Mouse (Mus musculus): ENCODE measurements around the gene Rap1gds1.

The Rap1gds1 gene

DNA sequence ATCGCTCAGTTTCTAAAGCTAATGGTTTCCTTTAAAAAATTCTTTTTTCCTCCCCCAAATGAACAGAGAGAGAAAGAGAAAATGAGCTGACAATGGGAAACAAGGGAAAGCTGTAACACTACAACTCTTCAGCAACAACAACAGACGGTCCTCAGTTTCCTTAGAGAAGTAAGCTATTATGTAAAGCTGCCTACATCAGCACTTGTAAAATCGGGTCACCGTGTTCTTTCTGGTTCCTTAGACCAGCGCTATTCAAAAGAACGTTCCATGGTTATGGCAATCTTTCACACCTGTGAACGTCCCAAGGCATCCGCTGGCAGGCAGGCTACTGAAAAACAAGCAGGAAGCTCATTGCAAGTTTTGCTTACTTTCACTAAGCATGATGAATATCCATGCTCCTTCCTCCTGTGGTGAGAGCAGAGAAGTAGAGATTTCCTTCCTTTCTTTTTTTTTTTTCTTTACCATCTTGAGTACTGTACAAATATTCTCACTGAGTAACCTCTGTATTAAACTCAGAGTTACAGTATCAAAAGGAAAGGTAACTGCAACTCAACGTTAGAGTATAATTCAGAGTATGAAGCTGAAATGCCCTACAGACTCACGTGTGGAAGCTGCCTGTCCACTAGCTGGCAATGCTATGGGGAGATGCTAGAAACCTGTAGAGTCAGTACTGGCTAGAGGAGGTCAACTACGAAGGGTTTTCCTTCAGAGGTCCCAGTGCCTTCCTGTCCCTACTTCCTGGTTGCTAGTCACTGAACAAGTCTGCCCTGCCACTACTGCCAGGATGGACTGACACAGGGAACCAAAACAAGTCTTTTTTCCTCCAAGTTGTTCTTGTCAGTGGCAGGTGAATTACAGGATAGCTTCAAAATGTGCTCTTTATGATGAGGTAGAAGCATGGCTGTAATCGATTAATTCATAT is 26.0 kb downstream of the Rap1gds1 start:
- DNase-seq (ENCODE audit: low spot score in 2 of 2) = no peak

DNA sequence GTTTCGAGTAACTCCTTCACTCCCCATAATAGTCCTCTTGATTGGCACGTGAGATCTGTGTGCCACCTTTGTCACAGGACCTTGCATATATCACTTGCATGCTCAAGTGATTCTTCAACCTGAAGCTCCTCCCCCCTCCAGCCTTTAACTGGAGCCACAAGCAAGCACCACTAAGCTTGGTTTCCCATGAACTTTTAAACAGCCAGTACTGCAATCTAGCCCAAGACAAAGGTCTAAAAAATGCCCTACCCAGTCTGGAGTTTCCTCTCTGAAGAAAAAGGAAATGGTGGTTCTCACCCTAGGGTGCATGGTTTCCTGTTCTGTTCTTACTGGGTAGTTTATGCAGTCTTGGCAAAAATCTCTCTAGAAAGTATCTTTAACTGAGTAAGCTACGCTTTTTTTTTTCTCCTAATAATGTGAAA is 32.6 kb downstream of the Rap1gds1 start:
- DNase-seq (ENCODE audit: low spot score in 2 of 2) = no peak

DNA sequence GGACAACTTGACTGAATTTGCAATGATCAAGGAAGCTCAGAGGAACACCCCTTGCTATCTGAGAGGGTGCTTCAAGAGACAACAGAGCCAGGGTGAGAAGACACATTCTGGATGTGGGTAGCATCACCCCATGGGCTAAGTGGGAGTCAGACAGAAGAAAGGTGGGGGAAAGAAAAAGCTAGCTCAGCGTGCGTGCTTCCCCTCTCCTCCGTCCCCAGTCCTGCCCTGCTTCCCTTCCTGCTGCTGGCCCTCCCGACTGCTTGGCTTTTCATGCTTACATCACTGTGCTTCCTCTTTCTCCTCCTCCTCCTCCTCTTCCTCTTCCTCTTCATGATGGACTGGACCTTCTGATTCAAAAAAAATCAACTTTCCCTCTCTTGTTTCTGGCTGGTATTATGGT is 33.1 kb downstream of the Rap1gds1 start:
- no peak for DNase-seq (ENCODE audit: low spot score in 2 of 2)

DNA sequence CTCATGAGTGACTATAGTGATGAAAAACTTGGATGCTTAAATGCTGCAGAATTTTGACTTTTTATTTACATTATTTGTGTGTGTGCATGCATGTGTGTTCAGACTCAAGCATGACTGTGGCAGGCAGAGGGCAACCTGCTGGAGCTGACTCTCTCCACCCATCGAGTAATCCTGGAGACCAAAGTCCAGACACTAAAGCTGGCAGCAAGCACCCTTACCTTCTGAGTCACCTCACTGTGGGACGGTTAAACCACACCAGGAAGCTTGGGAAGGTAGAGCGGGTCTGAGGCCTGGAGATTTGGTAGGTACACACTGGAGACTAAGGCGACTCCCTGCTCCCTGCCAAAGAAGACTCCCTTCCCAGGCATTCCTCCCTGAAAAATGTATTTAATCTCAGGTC is 38.0 kb downstream of the Rap1gds1 start:
- DNase-seq (ENCODE audit: low spot score in 2 of 2) = no peak

DNA sequence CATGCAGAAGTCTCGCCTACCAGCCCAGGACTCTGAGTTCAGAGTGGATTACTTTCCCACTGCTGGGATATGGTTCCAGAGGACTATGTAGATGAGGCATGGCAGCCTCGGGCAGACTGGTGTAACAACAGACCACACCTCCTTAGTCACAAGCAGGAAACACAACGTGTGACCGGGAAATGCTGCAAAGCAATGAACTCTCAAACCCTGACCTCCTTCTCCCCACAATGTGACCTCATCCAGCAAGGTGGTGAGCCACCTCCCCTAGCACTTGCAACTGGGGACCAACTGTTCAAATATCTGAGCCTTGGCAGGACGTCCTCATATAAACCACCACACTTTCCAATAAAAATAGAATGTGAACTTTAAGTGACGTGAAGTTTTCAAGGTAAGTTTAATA is 41.8 kb downstream of the Rap1gds1 start:
- DNase-seq (ENCODE audit: low spot score in 2 of 2) = no peak

DNA sequence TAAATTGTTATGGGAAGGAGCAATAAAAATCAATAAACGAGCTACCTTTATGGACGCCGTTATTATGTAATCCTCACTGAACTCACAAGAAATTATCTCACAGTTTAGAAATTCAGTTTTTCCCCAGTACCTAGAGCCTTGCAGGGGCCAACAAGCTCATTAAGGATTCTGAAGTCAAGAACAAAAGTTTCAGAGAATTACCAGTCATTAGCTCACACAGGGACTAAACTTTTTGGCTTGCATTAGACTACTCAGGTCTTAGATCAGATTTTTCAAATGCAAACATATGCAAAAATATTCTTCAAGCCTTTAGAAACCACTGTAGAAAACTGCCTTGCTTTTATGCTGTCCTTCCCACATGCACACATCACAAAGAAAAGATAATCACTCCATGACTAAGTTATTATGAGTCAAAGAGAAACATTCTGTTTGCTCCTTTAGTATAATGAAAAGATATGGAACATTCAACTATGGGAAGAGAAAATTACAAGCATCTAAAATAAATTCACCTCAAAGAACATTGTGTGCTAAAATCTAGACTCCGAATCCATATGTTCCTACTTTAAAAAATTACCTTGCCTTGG is 44.3 kb downstream of the Rap1gds1 start:
- DNase-seq (ENCODE audit: low spot score in 2 of 2) = no peak

DNA sequence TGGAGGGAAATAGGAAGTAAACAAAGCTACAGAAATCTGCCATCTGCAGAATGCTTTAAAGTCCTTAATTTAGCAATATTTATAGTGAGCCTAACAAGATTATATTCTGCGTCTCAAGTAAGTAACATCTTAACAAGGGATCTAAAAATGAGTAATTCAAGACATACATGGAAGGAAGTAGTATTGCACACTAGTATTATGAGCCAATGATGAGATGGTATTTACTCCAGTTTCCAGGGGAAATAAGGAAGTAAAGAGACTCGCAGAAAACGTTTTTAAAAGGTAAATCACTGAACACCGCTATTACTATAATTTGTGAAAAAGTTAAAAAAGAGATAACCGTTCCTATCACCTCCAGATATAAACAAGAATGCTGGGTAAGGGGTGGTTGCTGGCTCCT is 49.9 kb downstream of the Rap1gds1 start:
- DNase-seq (ENCODE audit: low spot score in 2 of 2) = no peak

DNA sequence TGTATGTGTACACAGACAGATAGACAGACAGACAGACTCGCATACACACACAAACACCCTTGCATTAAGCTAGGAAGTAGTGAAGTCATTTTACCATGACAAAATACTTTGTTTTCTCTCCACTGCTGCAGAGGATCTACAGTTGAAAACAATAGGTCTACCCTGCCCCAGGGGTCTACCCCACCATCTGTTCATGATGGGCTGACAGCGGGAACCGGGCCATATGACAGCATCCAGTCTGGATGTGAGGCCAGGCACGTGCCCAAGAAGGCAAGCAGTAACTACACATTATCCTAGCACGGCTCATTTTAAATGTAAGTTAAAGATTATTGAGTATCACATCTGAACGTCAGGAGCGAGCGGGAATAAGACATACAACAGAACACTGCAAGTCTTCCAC is 51.4 kb downstream of the Rap1gds1 start:
- no peak for DNase-seq (ENCODE audit: low spot score in 2 of 2)

DNA sequence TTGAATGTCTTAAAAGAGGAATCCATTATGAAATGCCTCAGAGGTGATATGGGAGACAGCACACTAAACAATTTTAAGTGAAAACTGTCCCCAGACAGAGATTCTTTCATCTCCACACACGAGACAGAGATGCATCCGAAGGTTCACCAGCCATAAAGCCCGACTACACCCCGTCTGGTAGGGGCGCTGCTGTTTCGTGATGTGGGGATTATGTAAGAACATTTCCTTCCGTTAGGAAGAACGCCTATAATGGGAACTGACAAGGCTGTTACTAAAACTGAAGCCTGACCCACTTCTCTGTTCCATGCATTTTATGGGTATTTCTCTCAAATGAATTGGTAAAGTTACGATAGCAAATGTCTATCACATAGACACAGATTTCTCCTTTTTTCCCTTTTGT is 62.6 kb downstream of the Rap1gds1 start:
- no peak for DNase-seq (ENCODE audit: low spot score in 2 of 2)

DNA sequence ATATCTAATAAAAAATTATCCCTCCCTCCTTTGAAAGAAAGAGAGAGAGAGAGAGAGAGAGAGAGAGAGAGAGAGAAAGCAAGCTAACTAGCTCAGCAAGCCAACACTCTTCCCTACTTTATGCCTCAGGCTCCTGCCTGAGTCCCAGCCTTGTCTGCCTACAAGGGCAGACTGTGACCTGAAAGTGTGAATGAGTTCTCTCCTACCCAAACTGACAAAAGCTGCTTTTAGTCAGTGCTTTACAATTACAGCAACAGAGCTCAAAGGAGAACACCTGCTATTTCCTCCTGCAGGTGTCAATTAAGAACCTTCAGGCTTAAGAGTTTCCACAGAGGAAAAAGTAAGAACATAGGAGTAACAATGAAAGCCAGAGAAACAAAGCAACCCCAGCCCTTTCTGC is 69.3 kb downstream of the Rap1gds1 start:
- no peak for DNase-seq (ENCODE audit: low spot score in 2 of 2)

DNA sequence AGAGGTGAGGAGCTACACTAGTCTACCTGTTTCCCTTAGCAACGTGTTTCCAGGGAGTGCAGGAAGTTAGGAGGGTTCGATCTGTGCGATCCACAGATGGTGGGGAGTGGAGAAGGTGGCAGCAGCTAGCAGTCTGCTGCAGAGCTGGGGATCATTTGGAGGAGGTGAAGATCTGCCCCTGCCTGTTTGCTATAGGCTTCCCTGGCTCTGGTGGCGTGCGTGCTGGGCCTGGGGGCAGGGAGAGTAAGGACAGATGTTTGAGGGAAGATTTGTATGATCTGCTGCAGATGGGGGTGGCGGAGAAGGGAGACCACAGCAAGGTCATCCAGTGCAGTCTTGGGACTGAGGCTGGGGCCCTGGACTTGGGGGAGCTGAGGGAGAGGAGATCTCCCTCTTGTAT is 72.2 kb downstream of the Rap1gds1 start:
- no peak for DNase-seq (ENCODE audit: low spot score in 2 of 2)

DNA sequence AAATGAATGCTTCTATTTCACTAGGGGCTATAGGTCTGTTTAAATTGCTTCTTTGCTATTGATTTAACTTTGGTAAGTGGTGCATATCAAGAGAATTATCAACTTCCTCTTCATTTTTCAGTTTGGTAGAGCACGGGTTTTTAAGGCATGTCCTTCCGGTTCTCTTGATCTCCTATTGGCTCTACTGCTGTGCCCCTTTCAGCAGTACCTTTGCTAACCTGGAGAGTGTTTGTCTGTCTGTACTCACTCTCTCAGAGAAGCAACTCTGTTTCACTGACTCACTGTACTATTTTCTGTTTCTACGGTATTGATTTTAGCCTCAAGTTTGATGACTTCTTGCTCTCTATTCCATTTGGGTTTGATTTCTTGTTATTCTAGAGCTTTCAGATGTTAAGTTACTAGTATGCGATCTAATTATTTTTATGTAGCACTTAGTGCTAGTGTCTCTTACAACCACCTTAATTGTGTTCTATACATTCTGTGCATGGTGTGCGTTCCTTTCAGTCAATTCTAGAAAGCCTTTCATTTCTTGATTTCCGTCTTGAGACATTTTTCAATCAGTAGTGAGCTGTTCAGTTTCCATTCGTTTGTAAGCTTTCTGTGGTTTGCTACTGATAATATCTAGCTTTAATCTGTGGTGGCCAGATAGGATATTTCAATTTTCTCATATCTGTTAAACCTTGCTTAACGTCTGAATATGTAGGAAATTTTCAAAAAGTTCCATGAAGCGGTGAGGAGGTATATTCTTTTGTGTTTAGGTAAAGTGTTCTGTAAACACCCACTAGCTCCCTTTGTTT is 74.7 kb downstream of the Rap1gds1 start:
- no peak for DNase-seq (ENCODE audit: low spot score in 2 of 2)

DNA sequence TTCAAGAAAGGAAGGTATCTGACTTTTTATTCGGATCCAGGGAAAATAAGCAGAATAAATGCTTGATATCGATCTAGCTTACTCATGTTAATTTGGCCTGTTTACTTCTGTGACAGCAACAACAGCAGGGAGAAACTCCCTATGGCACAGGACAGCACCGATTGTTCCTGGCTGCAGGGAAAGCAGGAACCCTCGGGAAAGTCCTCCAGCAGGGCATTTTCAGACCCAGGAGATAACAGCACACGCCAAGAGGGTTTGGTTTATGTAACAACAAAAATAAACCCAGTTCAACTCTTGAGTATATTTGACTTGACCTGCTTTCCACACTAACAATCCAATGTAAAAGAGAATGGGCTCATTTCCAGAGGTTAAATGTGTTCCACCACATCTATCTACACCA is 81.5 kb downstream of the Rap1gds1 start:
- DNase-seq (ENCODE audit: low spot score in 2 of 2) = no peak

DNA sequence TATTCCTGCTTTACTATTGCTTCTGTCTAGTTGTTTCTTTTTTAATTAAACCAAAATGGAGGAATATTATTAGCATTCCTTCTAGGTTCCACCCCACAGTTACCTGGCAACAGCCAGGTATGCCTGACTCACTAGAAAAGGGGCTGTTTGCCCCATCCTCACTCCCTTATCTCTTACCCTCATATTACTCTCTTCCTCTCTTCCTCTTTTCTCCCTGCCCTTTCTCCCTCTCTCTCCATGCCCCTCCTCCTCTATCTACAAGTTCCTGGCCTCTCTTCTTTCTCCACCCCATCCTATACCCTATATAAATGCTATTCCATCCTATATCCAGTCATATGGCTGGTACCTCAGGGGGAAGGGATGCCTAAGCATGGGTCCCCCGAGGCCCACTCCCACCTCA is 83.6 kb downstream of the Rap1gds1 start:
- no peak for DNase-seq (ENCODE audit: low spot score in 2 of 2)

DNA sequence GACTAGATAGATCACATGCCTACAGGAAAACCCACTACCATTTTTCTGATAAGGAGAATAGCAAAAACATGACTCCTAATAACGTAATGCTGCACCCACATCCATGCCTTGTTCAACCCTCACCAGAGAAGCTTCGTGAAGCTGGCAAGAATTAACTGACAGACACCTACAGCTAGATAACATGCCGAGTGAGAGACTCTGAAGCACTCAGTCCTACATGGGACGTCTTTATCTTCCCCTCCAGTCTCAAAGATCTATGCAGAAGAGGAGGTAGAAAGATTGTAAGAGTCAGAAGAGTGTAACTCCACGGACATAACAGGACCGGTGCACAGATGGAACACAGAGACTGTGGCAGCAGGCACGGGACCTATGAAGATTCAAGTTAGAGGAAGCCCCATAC is 85.9 kb downstream of the Rap1gds1 start:
- DNase-seq (ENCODE audit: low spot score in 2 of 2) = no peak

DNA sequence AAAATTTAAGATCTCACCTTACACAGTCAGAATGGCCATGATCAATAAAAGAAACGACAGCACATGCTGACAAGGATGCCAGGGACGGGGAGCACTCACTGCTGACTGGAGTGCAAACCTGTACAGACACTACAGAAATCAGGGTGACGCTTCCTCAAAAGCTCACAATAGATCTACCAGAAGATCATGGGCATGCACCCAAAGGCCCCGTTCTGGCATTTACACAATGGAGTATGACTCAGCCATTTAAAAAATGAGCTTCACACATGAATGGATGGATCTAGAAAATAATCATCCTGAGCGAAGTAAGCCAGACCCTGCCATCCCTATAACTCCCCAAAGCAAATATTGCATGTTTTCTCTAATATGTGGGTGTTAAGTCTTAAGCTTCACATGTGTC is 87.0 kb downstream of the Rap1gds1 start:
- no peak for DNase-seq (ENCODE audit: low spot score in 2 of 2)

DNA sequence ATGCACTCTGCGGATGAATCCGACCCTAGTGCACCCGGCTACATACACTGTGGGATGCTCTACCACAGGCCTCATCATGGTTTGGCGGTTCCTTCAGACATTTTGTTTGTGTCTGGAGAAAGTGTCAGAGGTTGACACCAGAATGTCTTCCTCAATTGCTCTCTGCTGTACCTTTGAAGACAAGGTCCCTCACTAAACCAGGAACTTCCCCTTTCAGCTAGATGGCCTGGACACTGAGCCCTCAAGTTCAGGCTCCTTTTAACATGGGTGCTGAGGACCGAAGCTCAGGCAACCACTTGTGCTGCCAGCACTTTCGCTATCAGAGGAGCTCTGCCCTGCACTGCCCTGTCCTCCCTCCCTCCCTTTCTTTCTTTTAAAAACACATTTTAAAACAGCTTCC is 92.8 kb downstream of the Rap1gds1 start:
- DNase-seq (ENCODE audit: low spot score in 2 of 2) = no peak

DNA sequence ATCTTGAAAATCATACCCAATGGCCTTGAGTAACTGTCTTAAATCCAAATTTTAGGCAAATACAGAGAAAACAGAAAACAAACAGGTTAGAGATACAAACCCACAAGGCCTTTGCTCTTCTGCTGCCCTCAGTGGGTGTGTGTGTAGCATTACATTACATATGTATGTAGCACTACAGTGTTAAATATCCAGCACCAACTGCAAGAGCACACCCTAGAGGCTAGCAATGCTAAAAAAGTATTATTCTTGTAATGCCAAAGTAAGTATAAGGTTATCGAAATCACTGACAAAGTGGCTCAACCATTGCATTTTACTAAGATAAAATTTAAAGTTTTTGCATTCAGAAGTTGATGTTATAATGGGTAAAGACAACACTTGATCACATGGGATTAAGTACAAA is 97.6 kb downstream of the Rap1gds1 start:
- DNase-seq (ENCODE audit: low spot score in 2 of 2) = no peak

DNA sequence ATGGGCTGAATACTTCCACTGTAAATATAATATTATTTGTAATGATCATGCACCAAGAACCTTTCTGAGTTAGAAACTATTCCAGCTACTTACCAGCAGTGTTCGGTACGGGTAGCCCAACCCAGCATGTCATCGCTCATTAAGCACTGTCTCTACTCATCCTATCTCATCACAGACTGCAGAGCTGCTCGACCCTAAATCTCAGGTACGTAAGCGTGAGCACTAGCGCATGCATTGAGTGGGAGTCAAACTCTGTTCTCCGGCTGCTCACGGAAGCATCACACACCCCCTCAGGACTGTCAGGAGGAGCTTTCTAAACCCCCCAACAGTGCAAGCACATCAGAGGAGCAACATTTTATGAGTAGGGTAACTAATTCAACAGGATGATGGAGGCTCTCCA is 107.4 kb downstream of the Rap1gds1 start:
- DNase-seq (ENCODE audit: low spot score in 2 of 2) = no peak

DNA sequence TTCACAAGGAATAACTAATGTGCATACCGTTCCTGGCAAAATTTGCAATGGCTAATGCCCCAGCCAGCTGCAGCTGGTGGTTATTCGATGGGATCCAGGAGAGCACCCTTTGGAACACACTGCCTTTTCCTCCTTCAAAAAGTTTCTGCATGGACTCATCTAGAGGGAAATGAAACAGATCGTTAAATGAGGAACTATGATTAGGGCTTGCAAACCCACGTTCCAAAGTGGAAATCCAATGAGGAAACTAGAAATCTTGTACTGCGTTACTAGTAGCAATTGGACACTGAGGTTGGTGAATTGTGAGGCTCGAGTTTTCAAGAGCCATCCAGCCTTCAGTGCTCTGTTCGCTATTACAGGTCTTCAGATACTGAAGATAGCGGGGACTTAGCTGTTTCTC is 116.5 kb downstream of the Rap1gds1 start:
- no peak for DNase-seq (ENCODE audit: low spot score in 2 of 2)

DNA sequence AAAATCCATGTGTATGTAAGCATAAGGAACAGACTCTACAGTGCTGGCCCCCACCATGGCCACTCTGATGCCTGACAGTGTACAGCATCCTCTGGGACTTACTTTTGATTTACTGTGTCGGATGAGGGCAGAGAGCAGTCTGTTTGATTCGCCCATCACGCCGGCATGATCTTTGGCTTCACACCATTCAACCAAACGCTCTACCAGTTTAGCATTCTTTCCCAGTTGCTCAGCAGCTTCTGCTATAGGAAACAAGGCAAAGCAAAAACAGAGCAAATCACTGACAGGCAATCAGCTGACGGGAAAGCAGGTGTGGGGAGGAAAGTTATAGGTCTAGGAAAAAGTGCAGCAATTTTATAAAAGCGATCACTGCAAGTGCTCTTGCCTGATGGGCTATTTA is 119.8 kb downstream of the Rap1gds1 start:
- DNase-seq (ENCODE audit: low spot score in 2 of 2) = no peak

DNA sequence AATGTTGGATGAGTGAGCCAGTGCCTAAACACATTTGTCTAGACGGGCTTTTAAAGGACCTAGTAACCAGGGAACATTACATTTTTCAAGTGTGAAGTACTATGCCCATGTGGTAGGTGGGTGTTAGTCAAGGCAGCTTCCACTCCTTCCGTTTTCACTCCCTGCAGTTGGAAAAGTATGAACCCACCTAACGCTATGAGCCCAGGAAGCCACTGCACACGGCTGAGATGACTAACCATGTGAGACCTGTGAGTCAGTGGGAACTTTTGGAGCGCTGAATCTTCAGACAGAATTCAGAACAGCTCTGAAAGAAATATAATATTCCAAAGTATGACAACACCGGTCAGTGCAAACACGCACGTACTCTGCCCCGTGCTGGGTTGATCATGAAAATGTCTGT is 125.9 kb downstream of the Rap1gds1 start:
- DNase-seq (ENCODE audit: low spot score in 2 of 2) = no peak

DNA sequence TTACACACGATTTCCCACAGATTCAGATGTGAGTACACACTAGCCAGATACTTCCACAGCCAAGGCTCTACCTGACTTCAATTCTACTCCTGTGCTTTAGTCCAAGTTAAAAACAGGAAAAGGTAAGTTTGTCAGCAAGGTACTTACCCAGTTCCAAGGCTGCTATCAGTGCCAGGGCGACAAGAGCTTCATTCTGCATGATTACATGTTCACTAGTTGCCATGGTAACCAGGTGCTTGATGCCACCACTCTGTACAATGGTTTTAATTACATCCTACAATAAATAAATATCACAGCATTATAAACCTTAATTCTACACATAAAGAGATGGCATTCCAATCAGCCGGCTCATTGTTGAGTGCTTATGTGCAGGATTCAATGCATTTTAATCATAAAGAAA is 129.5 kb downstream of the Rap1gds1 start:
- DNase-seq (ENCODE audit: low spot score in 2 of 2) = no peak
